Mouse (Mus musculus): ENCODE results near the gene Ccdc155. TPM values are rescaled to one million over a fixed set of nuclear protein-coding genes. Genes with fewer than 3 reads are reported as not detected.
"Not testable (repeated sequence)": the region's sequence is repeated elsewhere in the genome, so short reads cannot be mapped to it uniquely, and the experiment has no call there.

Ccdc155 gene
- polyA plus RNA-seq, 1 experiment from 2014 or later, result not detected

DNA sequence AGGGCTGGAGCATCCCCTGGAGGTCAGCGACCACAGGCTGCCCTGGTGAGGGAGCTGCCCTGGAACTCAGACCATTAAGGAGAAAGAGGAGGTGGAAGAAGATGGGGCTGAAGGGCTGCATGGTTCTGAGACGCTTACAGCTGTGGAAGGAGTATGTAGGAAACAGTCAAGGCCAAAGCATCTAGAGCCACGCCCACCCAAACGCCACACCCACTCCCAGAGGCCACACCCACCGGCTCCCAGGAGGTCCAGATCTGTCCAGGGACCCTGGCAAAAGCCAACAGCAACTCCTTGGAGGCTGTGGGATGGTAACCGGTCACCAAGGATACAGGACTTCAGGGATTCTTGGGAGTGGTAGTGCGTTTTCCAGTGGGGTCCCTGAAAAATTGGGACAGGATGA, 26.1 kb downstream of the Ccdc155 start:
- no peak for TF ChIP-seq CTCF (IDR thresholded peaks at IDR 0.05; ENCODE audit: low read depth)
- 0 out of 2 replicates have a peak, but pooled peaks cover 3% of the 10 kb centered on the region for H3K4me1 ChIP-seq (replicated peaks; ENCODE audit: control insufficient read depth, insufficient read depth, low read length)
- 22% methylated on average over 7 of the region's 7 CpGs for WGBS
- H3K9ac ChIP-seq (ENCODE audit: low read depth, low read length), result no peak overlapping the region
- no peaks in the 10 kb centered on the region for H3K36me3 ChIP-seq (ENCODE audit: control insufficient read depth, insufficient read depth)
- no peak overlapping the region for H3K4me3 ChIP-seq (ENCODE audit: low read depth, low read length)
- no peaks in the 10 kb centered on the region for H3K9me3 ChIP-seq (ENCODE audit: control insufficient read depth)
- no peak overlapping the region for H3K27ac ChIP-seq (ENCODE audit: low read depth, low read length)
- H3K27me3 ChIP-seq (replicated peaks; ENCODE audit: control insufficient read depth, insufficient read depth, low read length), result peaks cover 91% of the 10 kb centered on the region
- no peak overlapping the region for H3K4me2 ChIP-seq (replicated peaks; ENCODE audit: low read depth)
- no peak for ATAC-seq

DNA sequence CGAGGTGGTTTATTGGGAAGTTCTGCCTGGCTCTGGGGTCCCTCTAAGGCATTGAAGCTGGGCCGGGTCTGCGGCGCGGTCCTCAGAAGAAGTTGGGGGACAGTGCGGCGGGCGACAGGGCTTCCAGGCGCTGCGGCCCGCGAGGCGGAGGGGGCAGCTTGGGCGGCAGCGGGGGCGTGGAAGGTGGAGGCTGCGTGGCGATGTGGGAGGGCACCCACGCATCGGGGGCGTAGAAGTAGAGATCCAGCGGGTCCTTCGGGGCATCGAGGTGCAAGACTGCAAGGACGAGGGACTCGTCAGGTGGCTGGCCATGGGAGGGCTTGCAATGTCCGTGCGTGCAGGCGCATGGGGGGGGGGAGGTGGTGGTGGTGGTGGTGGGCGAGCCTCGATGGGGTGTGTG, 28.3 kb downstream of the Ccdc155 start:
- no peaks in the 10 kb centered on the region for H3K4me1 ChIP-seq (replicated peaks; ENCODE audit: control insufficient read depth, insufficient read depth, low read length)
- ATAC-seq, result no peak
- H3K9me3 ChIP-seq (ENCODE audit: control insufficient read depth), result no peaks in the 10 kb centered on the region
- H3K4me3 ChIP-seq (ENCODE audit: low read depth, low read length), result no peak overlapping the region
- no peak overlapping the region for H3K27ac ChIP-seq (ENCODE audit: low read depth, low read length)
- no peaks in the 10 kb centered on the region for H3K36me3 ChIP-seq (ENCODE audit: control insufficient read depth, insufficient read depth)
- H3K27me3 ChIP-seq (replicated peaks; ENCODE audit: control insufficient read depth, insufficient read depth, low read length), result peaks cover 83% of the 10 kb centered on the region
- no peak for TF ChIP-seq CTCF (IDR thresholded peaks at IDR 0.05; ENCODE audit: low read depth)
- H3K9ac ChIP-seq (ENCODE audit: low read depth, low read length), result no peak overlapping the region
- H3K4me2 ChIP-seq (replicated peaks; ENCODE audit: low read depth), result no peak overlapping the region
- WGBS, result 4% methylated on average over 31 of the region's 31 CpGs

DNA sequence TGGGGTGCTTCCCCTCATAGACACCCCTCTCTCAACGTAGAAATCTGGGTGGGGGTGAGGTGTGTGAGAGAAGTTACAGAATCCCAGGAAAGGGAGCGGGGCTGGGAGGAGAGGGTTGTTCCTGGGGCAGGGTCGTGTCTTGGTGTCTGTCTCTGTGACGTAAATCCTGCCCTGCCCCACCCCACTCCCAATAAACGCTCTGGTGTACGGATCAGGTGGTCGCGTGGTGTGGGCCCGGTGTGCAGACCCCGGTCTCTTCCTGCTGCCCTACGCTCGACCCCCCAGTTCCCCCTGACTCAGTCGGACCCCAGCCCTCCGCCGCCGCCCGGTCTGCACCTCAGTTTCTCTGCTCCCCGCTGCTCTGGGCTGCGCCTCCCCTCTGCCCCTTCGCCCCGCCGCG, 28.8 kb downstream of the Ccdc155 start:
- no peak overlapping the region for H3K4me3 ChIP-seq (ENCODE audit: low read depth, low read length)
- H3K27ac ChIP-seq (ENCODE audit: low read depth, low read length), result no peak overlapping the region
- no peak overlapping the region for H3K9ac ChIP-seq (ENCODE audit: low read depth, low read length)
- H3K4me1 ChIP-seq (replicated peaks; ENCODE audit: control insufficient read depth, insufficient read depth, low read length), result no peaks in the 10 kb centered on the region
- 2% methylated on average over 23 of the region's 23 CpGs for WGBS
- H3K36me3 ChIP-seq (ENCODE audit: control insufficient read depth, insufficient read depth), result no peaks in the 10 kb centered on the region
- no peak overlapping the region for H3K4me2 ChIP-seq (replicated peaks; ENCODE audit: low read depth)
- no peak for ATAC-seq
- peaks cover 79% of the 10 kb centered on the region for H3K27me3 ChIP-seq (replicated peaks; ENCODE audit: control insufficient read depth, insufficient read depth, low read length)
- H3K9me3 ChIP-seq (ENCODE audit: control insufficient read depth), result no peaks in the 10 kb centered on the region
- no peak for TF ChIP-seq CTCF (IDR thresholded peaks at IDR 0.05; ENCODE audit: low read depth)

DNA sequence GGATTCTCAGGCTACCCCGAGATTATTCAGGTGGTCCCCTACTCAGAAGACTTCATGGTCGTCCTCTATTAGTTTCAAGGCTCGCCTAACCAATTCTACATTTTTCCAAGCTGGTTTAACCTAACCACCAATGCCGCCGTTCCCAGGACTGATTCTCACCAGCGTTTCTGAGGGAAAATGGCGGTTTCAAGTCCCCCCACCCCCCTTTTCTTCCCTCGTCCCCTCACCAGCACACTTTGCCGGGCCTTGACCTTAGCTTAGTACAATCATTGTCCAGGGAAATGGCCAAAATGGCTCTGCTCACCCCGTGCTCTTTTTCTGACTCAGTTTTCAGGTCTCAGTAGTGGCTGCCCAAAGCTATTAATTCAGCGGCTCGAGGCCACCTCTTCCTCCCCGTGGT, 29.3 kb downstream of the Ccdc155 start:
- 5% methylated on average over 13 of the region's 13 CpGs for WGBS
- Histone ChIP-seq H3K4me2 (replicated peaks; ENCODE audit: low read depth) (no peak overlapping the region), H3K36me3 (ENCODE audit: control insufficient read depth, insufficient read depth) (no peaks in the 10 kb centered on the region), H3K9ac (ENCODE audit: low read depth, low read length) (no peak overlapping the region), H3K27me3 (replicated peaks; ENCODE audit: control insufficient read depth, insufficient read depth, low read length) (peaks cover 74% of the 10 kb centered on the region), H3K27ac (ENCODE audit: low read depth, low read length) (no peak overlapping the region), H3K9me3 (ENCODE audit: control insufficient read depth) (no peaks in the 10 kb centered on the region), H3K4me1 (replicated peaks; ENCODE audit: control insufficient read depth, insufficient read depth, low read length) (no peaks in the 10 kb centered on the region), H3K4me3 (ENCODE audit: low read depth, low read length) (no peak overlapping the region)
- no peak for TF ChIP-seq CTCF (IDR thresholded peaks at IDR 0.05; ENCODE audit: low read depth)
- ATAC-seq, result no peak

DNA sequence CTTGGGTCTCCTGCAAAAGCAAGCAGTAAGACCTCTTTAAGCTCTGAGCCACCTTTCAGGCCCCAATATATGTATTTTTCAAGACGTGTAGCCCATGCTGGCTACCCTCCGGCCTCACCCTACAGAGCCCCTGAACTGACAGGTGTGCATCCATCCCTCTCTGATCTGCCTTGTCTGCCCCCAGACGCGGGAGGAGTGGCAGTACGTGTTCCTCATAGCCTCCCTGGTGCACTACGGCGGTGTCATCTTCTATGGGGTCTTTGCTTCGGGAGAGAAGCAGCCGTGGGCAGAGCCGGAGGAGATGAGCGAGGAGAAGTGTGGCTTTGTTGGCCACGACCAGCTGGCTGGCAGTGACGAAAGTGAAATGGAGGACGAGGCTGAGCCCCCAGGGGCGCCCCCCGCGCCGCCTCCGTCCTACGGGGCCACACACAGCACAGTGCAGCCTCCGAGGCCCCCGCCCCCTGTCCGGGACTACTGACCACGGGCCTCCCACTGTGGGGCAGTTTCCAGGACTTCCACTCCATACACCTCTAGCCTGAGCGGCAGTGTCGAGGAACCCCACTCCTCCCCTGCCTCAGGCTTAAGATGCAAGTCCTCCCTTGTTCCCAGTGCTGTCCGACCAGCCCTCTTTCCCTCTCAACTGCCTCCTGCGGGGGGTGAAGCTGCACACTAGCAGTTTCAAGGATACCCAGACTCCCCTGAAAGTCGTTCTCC, 30.0 kb downstream of the Ccdc155 start:
- 8% methylated on average over 29 of the region's 29 CpGs for WGBS
- Histone ChIP-seq H3K36me3 (ENCODE audit: control insufficient read depth, insufficient read depth) (no peaks in the 10 kb centered on the region), H3K4me2 (replicated peaks; ENCODE audit: low read depth) (no peak overlapping the region), H3K4me3 (ENCODE audit: low read depth, low read length) (no peak overlapping the region), H3K4me1 (replicated peaks; ENCODE audit: control insufficient read depth, insufficient read depth, low read length) (no peaks in the 10 kb centered on the region), H3K9me3 (ENCODE audit: control insufficient read depth) (peaks cover 6% of the 10 kb centered on the region), H3K27ac (ENCODE audit: low read depth, low read length) (no peak overlapping the region), H3K9ac (ENCODE audit: low read depth, low read length) (no peak overlapping the region), H3K27me3 (replicated peaks; ENCODE audit: control insufficient read depth, insufficient read depth, low read length) (peaks cover 70% of the 10 kb centered on the region)
- no peak for ATAC-seq
- no peak for TF ChIP-seq CTCF (IDR thresholded peaks at IDR 0.05; ENCODE audit: low read depth)

DNA sequence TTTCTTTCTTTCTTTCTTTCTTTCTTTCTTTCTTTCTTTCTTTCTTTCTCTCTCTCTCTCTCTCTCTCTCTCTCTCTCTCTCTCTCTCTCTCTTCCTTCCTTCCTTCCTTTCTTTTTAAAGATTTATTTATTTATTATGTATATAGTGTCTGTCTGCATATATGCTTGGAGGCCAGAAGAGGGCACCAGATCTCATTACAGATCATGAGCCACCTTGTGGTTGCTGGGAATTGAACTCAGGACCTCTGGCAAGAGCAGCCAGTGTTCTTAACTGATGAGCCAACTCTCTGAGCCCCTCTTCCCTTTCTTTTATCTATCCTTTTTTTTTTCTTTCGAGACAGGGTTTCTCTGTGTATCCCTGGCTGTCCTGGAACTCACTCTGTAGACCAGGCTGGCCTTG, 30.9 kb downstream of the Ccdc155 start:
- H3K27ac ChIP-seq (ENCODE audit: low read depth, low read length); H3K4me1 ChIP-seq (replicated peaks; ENCODE audit: control insufficient read depth, insufficient read depth, low read length); H3K4me3 ChIP-seq (ENCODE audit: low read depth, low read length); H3K36me3 ChIP-seq (ENCODE audit: control insufficient read depth, insufficient read depth); ATAC-seq; H3K9me3 ChIP-seq (ENCODE audit: control insufficient read depth); H3K4me2 ChIP-seq (replicated peaks; ENCODE audit: low read depth); H3K9ac ChIP-seq (ENCODE audit: low read depth, low read length): not testable (repeated sequence)
- WGBS, result 41% methylated on average over 1 of the region's 1 CpGs
- peak; percentile 60 for TF ChIP-seq CTCF (IDR thresholded peaks at IDR 0.05; ENCODE audit: low read depth)
- peaks cover 69% of the 10 kb centered on the region for H3K27me3 ChIP-seq (replicated peaks; ENCODE audit: control insufficient read depth, insufficient read depth, low read length)

Measured in intestine, postnatal 0 days (tissue).